Mouse (Mus musculus) G1E (cell line): ENCODE measurements around the gene Polr2l. TPM values are rescaled to one million over a fixed set of nuclear protein-coding genes. Genes with fewer than 3 reads are reported as not detected.
A peak's percentile ranks its signal among the peaks of the same experiment; 100 is the strongest.

ENCODE experiments used
- ATAC-seq: 2 replicates; pipeline ENCODE4 v1.8.0; 2016; ENCODE audit warnings: mild to moderate bottlenecking; ENCODE audit not compliant: insufficient number of reproducible peaks, poor library complexity, low FRiP score, severe bottlenecking; ENCODE audit errors: extremely low read depth
- DNase-seq: peaks from one replicate; pipeline ENCODE4 v3.0.0; 2012; ENCODE audit warnings: low spot score
- H3K27me3 ChIP-seq: 2 replicates; pipeline ENCODE4 v1.6.1; 2012; ENCODE audit warnings: mild to moderate bottlenecking, low read length, inconsistent platforms; ENCODE audit not compliant: insufficient read depth
- H3K36me3 ChIP-seq: replicated peaks from 2 replicates; pipeline ENCODE3; 2012; ENCODE audit warnings: mild to moderate bottlenecking, inconsistent platforms
- H3K4me1 ChIP-seq: 2 replicates; pipeline ENCODE4 v1.6.1; 2012; ENCODE audit warnings: low read depth, low read length, inconsistent platforms, mixed read lengths; ENCODE audit not compliant: insufficient read depth
- H3K4me3 ChIP-seq: 2 replicates; pipeline ENCODE4 v1.5.1; 2012; ENCODE audit warnings: low read depth, mild to moderate bottlenecking, inconsistent platforms, low read length, moderate library complexity, mixed read lengths
- H3K9me3 ChIP-seq: replicated peaks from 2 replicates; pipeline ENCODE4 v1.6.1; 2012; ENCODE audit warnings: inconsistent platforms
- CTCF ChIP-seq: IDR thresholded peaks from 2 replicates; pipeline ENCODE4 v1.5.1; 2012; ENCODE audit warnings: low read depth, low read length, inconsistent platforms, mixed read lengths
- GATA1 ChIP-seq: IDR thresholded peaks from 2 replicates; pipeline ENCODE4 v1.6.1; 2012; ENCODE audit warnings: borderline replicate concordance, low read length, inconsistent platforms, mixed read lengths
- GATA2 ChIP-seq: IDR thresholded peaks from 2 replicates; pipeline ENCODE4 v1.6.1; 2012; ENCODE audit warnings: low read depth, low read length, inconsistent platforms, borderline replicate concordance
- POLR2AphosphoS5 ChIP-seq: IDR thresholded peaks from 2 replicates; pipeline ENCODE4 v1.6.1; 2012; ENCODE audit warnings: low read depth, low read length, inconsistent platforms; ENCODE audit not compliant: insufficient replicate concordance
- TAL1 ChIP-seq: conservative IDR thresholded peaks from 2 replicates; pipeline ENCODE4 v1.6.1; 2012; ENCODE audit warnings: low read depth, low read length, inconsistent platforms, mixed read lengths
- polyA plus RNA-seq: library from polyadenylated mRNA; stranded (reverse); fragments of >175 nt; gene quantifications from 2 replicates; pipeline ENCODE4 v1.2.3, GENCODE M21; 2012
- total RNA-seq, 2 experiments: library from RNA; stranded (forward) in 1 of 2; stranded (reverse) in 1 of 2; fragments of 200-1000 nt in 1 of 2; fragments of >200 nt in 1 of 2; fragmentation: Nextera tagmentation in 1 of 2; gene quantifications; 2 replicates each; pipeline ENCODE4 v1.2.3; 2014 to 2017

Polr2l gene
- total and polyA plus RNA-seq, 3 experiments, result 18.7 to 61.0 (median 58.3) TPM

- no peak for TF ChIP-seq GATA1
- no peak for TF ChIP-seq POLR2AphosphoS5
- TF ChIP-seq TAL1, result no peak
- TF ChIP-seq CTCF, result no peak
- no peak for TF ChIP-seq GATA2
- no peak for ATAC-seq
- no peak for DNase-seq
- no peak overlapping the region for H3K4me3 ChIP-seq
- peaks cover 15% of the 10 kb centered on the region for H3K27me3 ChIP-seq
- no peaks in the 10 kb centered on the region for H3K9me3 ChIP-seq
- peaks cover 54% of the 10 kb centered on the region for H3K36me3 ChIP-seq
- H3K4me1 ChIP-seq, result peaks cover 48% of the 10 kb centered on the region
Measured at GRCm38 (mm10) chr7:141457236-141457635, 17.7 kb downstream of the Polr2l start.

DNA sequence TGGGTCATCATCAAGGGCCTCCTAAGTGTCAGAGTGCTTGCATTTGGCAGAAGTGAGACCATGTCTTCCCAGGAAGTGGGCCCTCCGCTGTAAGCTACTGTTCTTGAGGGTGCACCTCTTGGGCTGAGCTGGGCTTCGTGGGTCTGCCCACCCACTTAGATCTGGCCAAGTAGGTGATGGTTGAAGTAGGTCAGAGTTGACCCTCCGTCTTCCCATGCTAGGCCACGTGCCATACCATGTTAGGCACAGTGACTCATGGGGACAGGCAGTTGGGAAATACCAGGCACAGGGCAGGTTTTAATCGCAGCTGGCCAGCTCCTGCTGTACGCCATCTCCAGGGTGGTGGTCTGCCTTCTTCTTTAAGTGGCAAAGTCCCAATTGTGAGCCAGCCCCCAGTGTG is 18.2 kb downstream of the Polr2l start:
- ATAC-seq, result no peak
- Histone ChIP-seq H3K36me3 (peaks cover 59% of the 10 kb centered on the region), H3K4me1 (peaks cover 49% of the 10 kb centered on the region), H3K4me3 (no peak overlapping the region), H3K9me3 (no peaks in the 10 kb centered on the region), H3K27me3 (peaks cover 10% of the 10 kb centered on the region)
- TF ChIP-seq TAL1, result no peak
- no peak for TF ChIP-seq GATA2
- TF ChIP-seq POLR2AphosphoS5, result no peak
- TF ChIP-seq CTCF, result no peak
- TF ChIP-seq GATA1, result no peak
- DNase-seq, result no peak

- ATAC-seq (peak; percentile 30; the same call in 1 of the 2 replicates), DNase-seq (no peak)
- Histone ChIP-seq H3K9me3 (no peaks in the 10 kb centered on the region), H3K27me3 (peaks cover 2% of the 10 kb centered on the region; the same call in 1 of the 2 replicates), H3K4me1 (peaks cover 59% of the 10 kb centered on the region), H3K4me3 (peak overlapping the region; percentile 86), H3K36me3 (peaks cover 65% of the 10 kb centered on the region)
- no peak for TF ChIP-seq CTCF
- no peak for TF ChIP-seq GATA2
- no peak for TF ChIP-seq POLR2AphosphoS5
- no peak for TF ChIP-seq TAL1
- TF ChIP-seq GATA1, result no peak
Measured at GRCm38 (mm10) chr7:141455610-141456314, 19.2 kb downstream of the Polr2l start.

- ATAC-seq, result peak; percentile 78
- H3K4me1 ChIP-seq, result peaks cover 66% of the 10 kb centered on the region
Measured at GRCm38 (mm10) chr7:141454967-141455551, 19.9 kb downstream of the Polr2l start, which contains the start of gene Pnpla2. Gene Pnpla2, plus strand, starts transcription at chr7:141455198.

GRCm38 (mm10) chr7:141453636-141454035 is 21.3 kb downstream of the Polr2l start:
- Histone ChIP-seq H3K27me3 (no peaks in the 10 kb centered on the region), H3K9me3 (no peaks in the 10 kb centered on the region), H3K4me3 (no peak overlapping the region), H3K36me3 (peaks cover 62% of the 10 kb centered on the region), H3K4me1 (peaks cover 76% of the 10 kb centered on the region)
- DNase-seq, result no peak
- TF ChIP-seq CTCF (no peak), GATA2 (no peak), GATA1 (no peak), TAL1 (no peak), POLR2AphosphoS5 (no peak)
- no peak for ATAC-seq

More at GRCm38 (mm10) chr7:141454967-141455551, 19.9 kb downstream of the Polr2l start, which contains the start of gene Pnpla2:
- no peaks in the 10 kb centered on the region for H3K9me3 ChIP-seq
- no peak for TF ChIP-seq GATA2
- no peak for TF ChIP-seq TAL1
- no peak for TF ChIP-seq POLR2AphosphoS5
- TF ChIP-seq GATA1, result no peak
- no peak for TF ChIP-seq CTCF
- H3K36me3 ChIP-seq, result peaks cover 65% of the 10 kb centered on the region
- no peaks in the 10 kb centered on the region; the same call in 1 of the 2 replicates for H3K27me3 ChIP-seq
- DNase-seq, result peak; percentile 83
- H3K4me3 ChIP-seq, result peak within 1 kb of the TSS; percentile 86

DNA sequence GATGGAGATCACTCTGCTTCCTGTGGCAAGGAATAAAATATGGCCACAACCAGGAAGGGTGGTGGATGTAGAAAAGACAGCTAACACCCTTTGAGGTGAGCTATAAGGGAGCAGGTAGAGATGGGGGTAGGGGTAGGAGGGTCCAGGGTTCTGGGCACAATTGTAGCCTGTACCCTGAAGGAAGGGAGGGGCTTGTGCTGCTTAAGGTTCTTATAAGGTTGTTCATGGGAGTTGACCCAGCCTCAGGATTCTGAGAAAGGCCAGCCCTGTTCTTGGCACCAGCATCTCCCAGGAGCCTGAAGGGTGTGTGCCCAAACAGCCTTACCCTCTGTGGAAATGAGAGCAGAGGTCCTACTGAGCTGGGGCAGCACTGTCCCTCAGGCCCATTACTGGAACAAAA is 23.0 kb downstream of the Polr2l start:
- no peak for TF ChIP-seq POLR2AphosphoS5
- TF ChIP-seq GATA2, result no peak
- no peak for TF ChIP-seq CTCF
- no peak for TF ChIP-seq GATA1
- no peak for TF ChIP-seq TAL1
- ATAC-seq, result no peak

More for the DNA sequence above, 23.0 kb downstream of the Polr2l start:
- peaks cover 55% of the 10 kb centered on the region for H3K36me3 ChIP-seq
- H3K4me3 ChIP-seq, result no peak overlapping the region
- no peaks in the 10 kb centered on the region for H3K9me3 ChIP-seq
- no peaks in the 10 kb centered on the region for H3K27me3 ChIP-seq
- no peak for DNase-seq
- H3K4me1 ChIP-seq, result peaks cover 69% of the 10 kb centered on the region
